Mouse (Mus musculus) liver, adult 2 months (tissue): ENCODE results near the gene Bcas3. TPM values are rescaled to one million over a fixed set of nuclear protein-coding genes. Genes with fewer than 3 reads are reported as not detected.
A peak's percentile ranks its signal among the peaks of the same experiment; 100 is the strongest.

Source experiments
- DNase-seq: peaks from one replicate; pipeline ENCODE4 v3.0.0-alpha.2; 2011; ENCODE audit warnings: low read depth, low spot score; ENCODE audit errors: extremely low read depth
- H3K27ac ChIP-seq: fragments of 200-500 bp; replicated peaks from 2 replicates; pipeline ENCODE4 v1.5.1; 2012; ENCODE audit warnings: low read depth, mild to moderate bottlenecking, control low read depth, inconsistent platforms, low read length; ENCODE audit not compliant: insufficient read depth
- H3K27me3 ChIP-seq: fragments of 200-500 bp; 2 replicates; pipeline ENCODE4 v1.6.1; 2012; ENCODE audit warnings: mild to moderate bottlenecking, moderate library complexity, low read length, inconsistent platforms; ENCODE audit not compliant: control insufficient read depth, insufficient read depth
- H3K36me3 ChIP-seq: fragments of 200-500 bp; 2 replicates; pipeline ENCODE4 v1.6.1; 2012; ENCODE audit warnings: low read length, inconsistent platforms; ENCODE audit not compliant: control insufficient read depth, insufficient read depth
- H3K4me1 ChIP-seq: fragments of 200-500 bp; 2 replicates; pipeline ENCODE4 v1.6.1; 2011; ENCODE audit warnings: low read length; ENCODE audit not compliant: control insufficient read depth, insufficient read depth
- H3K4me3 ChIP-seq: fragments of 200-500 bp; 2 replicates; pipeline ENCODE4 v1.5.1; 2011; ENCODE audit warnings: low read depth, mild to moderate bottlenecking, control low read depth, low read length, moderate library complexity; ENCODE audit not compliant: insufficient read depth
- H3K79me2 ChIP-seq: fragments of 200-500 bp; 2 replicates; pipeline ENCODE4 v1.6.1; 2012; ENCODE audit warnings: inconsistent platforms, mild to moderate bottlenecking, low read length, moderate library complexity; ENCODE audit not compliant: control insufficient read depth, insufficient read depth
- H3K9ac ChIP-seq: fragments of 200-500 bp; 2 replicates; pipeline ENCODE4 v1.6.1; 2012; ENCODE audit warnings: low read depth, mild to moderate bottlenecking, control low read depth, inconsistent platforms, low read length
- CTCF ChIP-seq: fragments of 200-500 bp; IDR thresholded peaks from 2 replicates; pipeline ENCODE4 v1.5.1; 2011; ENCODE audit warnings: low read depth, low read length, control low read depth
- POLR2A ChIP-seq: fragments of 200-500 bp; IDR thresholded peaks from 2 replicates; pipeline ENCODE4 v1.6.1; 2011; ENCODE audit warnings: low read length, control low read depth; ENCODE audit not compliant: insufficient read depth; ENCODE audit errors: extremely low read depth
- WGBS: fragments of 180-500 bp; shearing (Covaris S2); methylation state at CpG from one replicate; pipeline ENCODE4 v1.1.7; 2018; 5-methylcytosine and 5-hydroxymethylcytosine counted together
- polyA plus RNA-seq: library from polyadenylated mRNA; depleted of rRNA; stranded (reverse); fragments of >200 nt; gene quantifications from 2 replicates; pipeline ENCODE4 v1.2.3, GENCODE M21; 2012
- total RNA-seq: library from RNA; depleted of rRNA; stranded (reverse); fragments of >200 nt; gene quantifications from 2 replicates; pipeline ENCODE4 v1.2.3, GENCODE M21; 2014

Gene Bcas3
- total and polyA plus RNA-seq, 2 experiments: 16.5 to 21.4 TPM

GRCm38 (mm10) chr11:85840803-85841145, 487.8 kb downstream of the Bcas3 start:
- Histone ChIP-seq H3K4me1 (peaks cover 11% of the 10 kb centered on the region), H3K4me3 (no peak overlapping the region), H3K9ac (no peak overlapping the region), H3K27me3 (peaks cover 23% of the 10 kb centered on the region), H3K27ac (no peak overlapping the region), H3K79me2 (no peaks in the 10 kb centered on the region), H3K36me3 (no peaks in the 10 kb centered on the region)
- DNase-seq: no peak
- 19% methylated on average over 21 of the region's 21 CpGs for WGBS
- no peak for TF ChIP-seq POLR2A
- no peak for TF ChIP-seq CTCF

- DNase-seq: no peak
- Histone ChIP-seq H3K9ac (no peak overlapping the region), H3K27me3 (peaks cover 23% of the 10 kb centered on the region), H3K79me2 (no peaks in the 10 kb centered on the region), H3K4me1 (peaks cover 11% of the 10 kb centered on the region), H3K36me3 (no peaks in the 10 kb centered on the region), H3K4me3 (no peak overlapping the region), H3K27ac (no peak overlapping the region)
- TF ChIP-seq POLR2A: no peak
- no peak for TF ChIP-seq CTCF
- WGBS: 36% methylated on average over 8 of the region's 8 CpGs
Observed at GRCm38 (mm10) chr11:85841211-85841681, 488.3 kb downstream of the Bcas3 start.

- peaks cover 18% of the 10 kb centered on the region for H3K27me3 ChIP-seq
- whole genome bisulfite sequencing: 4% methylated on average over 32 of the region's 32 CpGs
- H3K4me3 ChIP-seq: no peak overlapping the region
- H3K4me1 ChIP-seq: peaks cover 11% of the 10 kb centered on the region
- TF ChIP-seq CTCF: peak; percentile 76
- no peak for TF ChIP-seq POLR2A
- DNase-seq: no peak
- H3K27ac ChIP-seq: no peak overlapping the region
- H3K9ac ChIP-seq: no peak overlapping the region
- H3K79me2 ChIP-seq: no peaks in the 10 kb centered on the region
- H3K36me3 ChIP-seq: no peaks in the 10 kb centered on the region
Observed at GRCm38 (mm10) chr11:85841980-85842379, 489.0 kb downstream of the Bcas3 start.

- 15% methylated on average over 24 of the region's 24 CpGs for WGBS
- TF ChIP-seq CTCF (no peak), POLR2A (no peak)
- H3K79me2 ChIP-seq: no peaks in the 10 kb centered on the region
- no peaks in the 10 kb centered on the region for H3K36me3 ChIP-seq
- peak overlapping the region; percentile 56; the same call in 1 of the 2 replicates for H3K4me3 ChIP-seq
- H3K9ac ChIP-seq: no peak overlapping the region; the same call in 1 of the 2 replicates
- no peak for DNase-seq
- peaks cover 12% of the 10 kb centered on the region for H3K27me3 ChIP-seq
- H3K4me1 ChIP-seq: peaks cover 11% of the 10 kb centered on the region
- H3K27ac ChIP-seq: no peak overlapping the region
Observed at GRCm38 (mm10) chr11:85842596-85843346, 489.8 kb downstream of the Bcas3 start.

GRCm38 (mm10) chr11:85843347-85843692, 490.4 kb downstream of the Bcas3 start:
- H3K9ac ChIP-seq: peak overlapping the region; percentile 69
- no peaks in the 10 kb centered on the region for H3K36me3 ChIP-seq
- peaks cover 11% of the 10 kb centered on the region for H3K4me1 ChIP-seq
- no peaks in the 10 kb centered on the region for H3K79me2 ChIP-seq
- peak; percentile 42 for DNase-seq
- TF ChIP-seq CTCF (peak; percentile 84), POLR2A (no peak)
- WGBS: under 1% methylated on average over 18 of the region's 18 CpGs
- H3K27me3 ChIP-seq: peaks cover 6% of the 10 kb centered on the region
- H3K4me3 ChIP-seq: peak overlapping the region; percentile 56; the same call in 1 of the 2 replicates
- H3K27ac ChIP-seq: peak overlapping the region; percentile 17; the same call in 1 of the 2 replicates
